Mouse (Mus musculus): ENCODE measurements around the gene Gm48552.

Gm48552 gene

GRCm38 (mm10) chr10:81405588-81406201 is 16.9 kb downstream of the Gm48552 start:
- DNase-seq (ENCODE audit: low read depth, low spot score), result peak; percentile 72

DNA sequence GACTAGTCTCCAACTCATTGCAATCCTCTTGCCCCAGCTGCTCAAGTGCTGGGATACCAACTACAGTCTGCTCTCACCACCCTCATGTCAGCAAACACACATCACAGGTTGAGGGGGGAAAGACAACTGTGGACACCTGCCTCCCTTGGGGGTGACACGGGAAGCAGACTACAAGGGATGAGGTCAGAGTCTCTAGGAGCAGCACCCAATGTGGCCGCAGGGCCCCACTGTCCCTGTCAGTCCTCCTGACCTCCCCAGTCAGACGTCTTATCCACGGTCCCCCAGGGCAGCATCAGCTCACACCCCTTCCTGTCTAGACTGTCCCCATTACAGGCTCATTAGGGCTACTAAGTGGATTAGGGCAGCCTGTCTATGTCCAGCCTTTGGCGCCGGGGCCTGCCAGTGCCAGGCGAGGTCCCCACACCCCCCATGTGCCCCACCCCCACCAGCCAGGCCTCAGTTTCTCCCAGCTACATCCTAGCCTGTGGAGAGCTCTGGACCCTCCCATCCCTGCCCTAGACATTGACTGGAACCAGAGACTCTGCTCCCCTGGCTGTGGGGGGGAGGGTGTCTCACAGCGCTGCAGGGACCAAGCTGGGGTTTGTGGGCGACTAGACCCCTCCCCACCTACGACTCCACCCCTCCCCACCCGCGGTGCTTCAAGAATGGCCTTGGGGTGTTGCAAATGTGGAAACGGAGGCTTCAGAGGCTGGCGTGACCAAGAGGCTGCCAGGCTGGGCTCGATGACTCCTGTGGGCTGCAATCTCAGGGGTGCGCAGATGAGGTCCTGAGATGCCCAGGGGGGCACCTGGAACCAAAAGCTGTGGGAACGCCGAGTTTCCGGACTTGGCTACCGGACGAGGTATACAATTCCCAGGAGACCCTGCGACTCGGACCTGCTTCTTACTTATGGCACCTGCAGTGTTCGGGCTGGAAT is 18.0 kb downstream of the Gm48552 start:
- DNase-seq (ENCODE audit: low read depth, low spot score), result no peak

DNA sequence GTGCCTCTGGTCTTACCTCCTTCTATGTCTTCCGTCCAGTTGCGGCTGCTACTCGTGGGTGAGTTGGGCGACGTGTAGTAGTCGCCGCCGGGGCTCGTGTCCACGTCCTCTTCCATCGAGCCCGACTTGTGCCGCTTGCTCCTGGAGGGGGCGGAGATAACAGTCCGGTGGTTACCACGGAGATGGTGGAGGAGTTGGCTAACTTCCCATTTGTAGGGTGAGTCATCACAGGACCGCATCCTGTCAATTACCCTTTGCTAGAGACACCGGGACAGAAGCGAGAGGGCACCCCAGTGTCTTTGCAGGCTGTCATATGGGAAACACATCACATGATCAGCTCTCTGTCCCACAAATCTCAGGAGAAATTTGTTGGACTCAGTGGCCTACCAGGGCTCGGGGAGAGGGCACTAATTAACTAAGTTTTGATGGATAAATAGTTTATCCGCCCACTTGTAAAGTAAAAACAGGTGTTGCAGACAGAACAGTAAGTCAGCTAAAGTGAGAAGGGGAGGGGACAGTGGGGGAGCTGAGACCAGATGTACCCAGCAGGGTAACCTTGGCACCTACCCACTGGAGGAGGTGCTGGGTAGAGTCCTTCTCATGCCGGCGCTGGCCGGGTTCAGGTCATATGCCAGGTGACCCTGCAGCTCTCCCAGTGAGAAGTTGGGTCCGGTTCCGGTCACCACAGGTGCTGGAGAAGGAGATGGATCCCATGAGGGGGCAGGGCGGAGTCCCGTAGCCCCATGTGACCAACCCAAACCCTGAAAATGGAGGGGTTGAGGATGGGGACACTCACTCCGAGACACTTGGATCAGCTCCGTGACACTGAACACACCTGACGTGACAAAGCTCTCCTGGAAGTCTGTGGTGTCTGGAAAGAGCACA is 19.0 kb downstream of the Gm48552 start:
- peak; percentile 82 for DNase-seq (ENCODE audit: low read depth, low spot score)

- DNase-seq (ENCODE audit: low read depth, low spot score), result no peak
Measured at GRCm38 (mm10) chr10:81408424-81408729, 19.6 kb downstream of the Gm48552 start.

- DNase-seq (ENCODE audit: low read depth, low spot score), result peak; percentile 75
Measured at GRCm38 (mm10) chr10:81408871-81409291, 20.1 kb downstream of the Gm48552 start.

- no peak for DNase-seq (ENCODE audit: low read depth, low spot score)
Measured at GRCm38 (mm10) chr10:81409330-81409729, 20.5 kb downstream of the Gm48552 start.

DNA sequence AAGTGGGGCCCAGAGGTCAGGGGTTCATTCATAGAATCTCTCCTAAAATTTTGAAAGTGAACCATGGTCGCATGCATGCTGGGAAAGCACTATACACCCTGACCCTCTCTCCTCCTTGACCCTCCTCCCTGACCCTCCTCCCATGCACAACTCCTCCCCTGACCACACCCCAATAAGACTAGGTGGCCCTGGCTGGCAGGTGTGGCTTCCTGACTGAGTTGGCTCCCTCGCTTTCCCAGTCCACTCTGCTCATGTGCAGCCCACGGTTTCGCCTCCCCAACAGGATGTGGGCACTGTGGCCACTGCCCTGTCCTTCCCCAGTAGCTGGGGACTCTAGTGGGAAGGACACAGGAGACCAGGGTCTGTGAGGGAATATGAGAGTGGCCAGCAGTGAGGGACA is 21.5 kb downstream of the Gm48552 start:
- no peak for DNase-seq (ENCODE audit: low read depth, low spot score)

DNA sequence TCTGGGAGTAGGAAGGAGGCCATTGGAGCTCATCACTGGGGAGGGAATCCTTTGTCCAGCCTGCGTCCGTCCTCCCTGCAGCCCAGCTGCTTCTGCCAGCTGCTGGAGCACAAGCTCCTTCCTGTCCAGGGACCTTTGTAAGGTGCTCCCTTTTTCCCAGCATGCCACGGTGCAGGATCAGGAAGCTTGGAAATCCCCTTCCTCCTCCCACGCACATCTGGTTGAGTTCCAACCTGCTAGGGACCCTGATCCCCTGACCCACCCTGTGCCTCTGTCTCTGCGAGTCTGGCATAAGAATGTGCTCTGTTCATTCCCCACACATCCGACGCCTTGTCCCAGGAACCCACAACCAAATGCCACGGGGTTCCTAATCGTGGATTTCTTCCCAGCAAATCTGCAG is 22.2 kb downstream of the Gm48552 start:
- DNase-seq (ENCODE audit: low read depth, low spot score), result no peak

GRCm38 (mm10) chr10:81411471-81412400 is 22.9 kb downstream of the Gm48552 start:
- DNase-seq (ENCODE audit: low read depth, low spot score), result no peak

GRCm38 (mm10) chr10:81412586-81413309 is 23.9 kb downstream of the Gm48552 start:
- DNase-seq (ENCODE audit: low read depth, low spot score), result no peak

GRCm38 (mm10) chr10:81413310-81414261 is 24.8 kb downstream of the Gm48552 start:
- no peak for DNase-seq (ENCODE audit: low read depth, low spot score)

DNA sequence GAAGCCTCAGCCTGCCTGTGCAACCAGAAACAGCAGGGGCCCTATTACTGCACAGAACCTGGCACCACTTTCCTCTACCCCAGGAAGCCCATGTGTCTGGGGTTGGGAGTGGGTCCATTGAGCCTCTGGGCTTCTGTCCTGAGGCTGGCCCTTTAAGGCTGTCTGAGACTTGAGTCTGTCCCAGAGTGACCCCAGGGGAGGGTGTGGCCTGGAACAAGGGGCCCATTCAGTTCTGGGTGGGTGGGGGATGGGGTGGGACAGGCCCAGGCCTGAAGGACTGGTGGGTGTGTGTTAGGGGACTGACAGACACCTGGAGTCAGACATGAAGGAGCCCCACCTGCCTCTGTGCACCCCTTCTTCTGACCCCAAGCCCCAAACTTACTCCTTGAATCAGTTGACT is 25.9 kb downstream of the Gm48552 start:
- DNase-seq (ENCODE audit: low read depth, low spot score), result no peak

DNA sequence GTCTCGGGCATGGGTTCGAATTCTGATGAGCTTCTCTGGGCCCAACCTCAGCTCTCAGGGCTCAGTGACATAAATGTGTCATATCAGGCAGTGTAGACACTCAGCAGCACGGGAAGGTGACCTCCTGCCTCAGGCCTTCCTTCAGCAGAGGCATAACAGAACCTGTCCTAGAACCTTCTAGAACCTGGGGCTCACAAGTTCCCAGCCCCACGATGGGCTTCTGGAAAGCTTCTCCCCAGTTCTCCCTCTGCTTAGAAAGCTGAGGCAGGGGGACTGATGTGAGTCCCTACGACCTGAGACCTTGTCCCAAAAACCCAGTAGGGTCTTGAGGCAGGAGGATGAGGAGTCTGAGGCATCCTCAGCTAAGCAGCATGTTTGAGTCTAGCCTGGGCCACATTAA is 26.3 kb downstream of the Gm48552 start:
- no peak for DNase-seq (ENCODE audit: low read depth, low spot score)

DNA sequence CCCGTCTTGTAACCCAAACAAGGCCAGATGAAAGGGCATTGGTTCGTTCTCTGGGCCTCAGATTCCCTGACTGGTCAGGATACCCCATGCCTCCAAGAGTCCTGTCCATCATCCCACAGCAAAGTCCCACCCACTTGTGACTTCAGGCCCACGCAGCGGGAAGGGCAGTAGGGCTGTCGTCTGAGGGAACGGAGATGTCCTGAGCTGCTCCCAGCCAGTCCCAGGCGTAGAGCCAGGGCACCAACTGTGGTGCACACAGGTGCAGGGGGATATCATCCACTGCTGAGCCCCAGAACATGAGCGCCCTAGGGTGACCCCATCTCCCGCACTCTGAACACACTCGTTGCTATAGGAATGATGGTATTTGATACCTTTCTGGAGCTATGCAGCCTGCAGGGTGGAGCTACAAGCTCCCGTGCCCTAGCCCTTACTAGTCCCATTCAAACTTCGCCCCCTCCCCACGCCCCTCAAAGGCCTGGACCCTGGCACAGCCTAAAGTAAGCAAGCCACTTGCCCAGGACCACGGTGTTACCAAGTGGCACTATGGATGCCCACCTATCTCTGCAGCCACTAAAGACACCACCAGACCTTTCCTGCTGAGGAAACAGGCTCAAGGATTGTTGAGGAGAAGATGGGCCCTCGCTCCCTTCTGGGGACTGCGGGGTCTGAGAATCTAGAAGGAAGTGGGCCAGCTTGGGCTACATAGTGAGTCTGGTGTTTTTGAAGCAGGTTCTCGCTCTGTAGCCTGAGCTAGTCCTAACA is 26.9 kb downstream of the Gm48552 start:
- DNase-seq (ENCODE audit: low read depth, low spot score), result no peak

DNA sequence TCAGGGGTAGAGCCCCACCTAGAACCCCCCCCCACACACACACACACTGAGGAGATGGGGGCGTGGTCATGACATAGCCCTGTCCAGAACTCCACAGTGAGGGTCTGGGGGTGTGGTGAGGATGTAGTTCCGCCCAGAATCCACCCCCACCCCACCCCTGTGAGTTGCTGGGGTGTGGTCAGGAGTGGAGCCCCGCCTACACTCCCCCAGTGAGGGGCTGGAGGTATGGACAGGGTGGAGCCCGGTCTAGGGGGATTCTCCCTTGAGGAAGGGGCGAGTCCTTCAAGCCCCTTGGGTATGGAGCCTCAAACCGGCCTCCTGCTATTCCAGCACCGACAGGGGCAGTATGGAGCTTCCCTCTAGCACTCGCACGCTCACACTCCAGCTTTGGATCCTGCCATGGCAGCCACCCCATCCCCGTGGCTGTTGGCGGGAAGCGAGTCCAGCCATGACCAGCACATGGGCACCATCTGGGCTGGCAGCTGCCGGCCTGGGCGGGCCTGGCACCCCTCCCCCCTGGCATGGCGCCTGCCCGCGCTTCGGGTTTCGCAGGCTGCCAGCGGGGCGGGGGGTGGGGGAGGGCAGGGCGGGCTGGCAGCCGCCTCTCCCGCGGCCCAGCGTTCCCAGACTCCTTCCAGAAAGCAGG is 27.9 kb downstream of the Gm48552 start:
- DNase-seq (ENCODE audit: low read depth, low spot score), result no peak

GRCm38 (mm10) chr10:81417227-81418215 is 28.7 kb downstream of the Gm48552 start:
- no peak for DNase-seq (ENCODE audit: low read depth, low spot score)
